Mouse (Mus musculus): ENCODE measurements around the gene Ube2g1.
A peak's percentile ranks its signal among the peaks of the same experiment; 100 is the strongest.

Ube2g1 gene

DNA sequence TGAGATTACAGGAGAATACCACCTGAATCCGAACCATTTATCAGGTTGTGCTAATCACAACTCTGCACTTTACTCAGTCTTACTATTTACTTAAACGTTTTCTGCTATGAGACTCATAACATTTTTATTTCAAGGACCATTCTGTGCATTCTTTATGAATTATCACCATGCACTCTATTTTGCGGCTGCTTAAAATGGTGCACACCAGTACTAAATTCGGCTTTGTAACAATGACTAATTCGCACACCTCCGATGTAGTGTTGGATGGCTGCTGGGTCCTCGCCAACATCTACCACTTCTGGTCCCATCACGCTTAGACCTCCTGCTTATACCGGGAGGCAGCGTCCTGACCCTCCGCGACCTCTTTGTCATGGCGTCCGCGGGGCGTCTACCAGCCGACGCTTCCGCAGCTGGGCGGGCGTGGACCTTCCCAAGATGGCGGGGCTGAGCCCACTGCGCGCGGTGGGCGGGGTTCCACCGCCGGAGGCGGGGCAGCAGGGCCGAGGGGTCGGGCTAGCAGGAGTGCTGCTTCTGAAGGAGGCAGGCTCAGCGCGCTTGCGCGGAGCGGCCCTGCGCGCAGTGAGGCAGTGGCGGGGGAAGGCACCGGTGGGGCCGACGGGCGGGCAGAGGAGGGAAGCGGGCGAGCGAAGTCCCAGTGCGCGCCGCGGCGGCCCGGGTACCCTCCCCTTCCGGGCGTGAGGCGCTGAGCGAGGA lies at the start of gene Ube2g1:
Ube2g1 (plus strand) TSS at position 590 of the 714 bp plus-strand sequence.
- DNase-seq, result peak; percentile 97 to 99

DNA sequence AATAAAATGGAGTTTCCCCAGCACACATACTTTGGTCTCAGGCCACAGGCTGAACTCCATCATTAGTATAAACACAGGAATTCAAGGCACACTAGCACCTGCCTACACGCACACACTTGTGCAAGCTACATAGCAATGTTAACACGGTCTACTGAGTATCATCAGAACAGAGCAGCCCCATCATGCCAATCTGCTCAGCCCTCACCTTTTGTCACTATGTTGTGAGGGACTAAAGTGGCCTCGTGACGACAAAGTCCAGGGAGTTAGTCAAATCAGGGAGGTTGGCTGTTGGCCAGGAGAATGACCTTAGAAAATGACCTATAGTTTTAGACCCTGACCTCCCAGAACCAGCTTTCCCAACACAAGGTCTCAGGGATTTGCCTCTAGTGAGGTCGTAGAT lies 48.9 kb upstream of the Ube2g1 start:
- DNase-seq, result peak in 1 of 2 experiments; percentile 20

DNA sequence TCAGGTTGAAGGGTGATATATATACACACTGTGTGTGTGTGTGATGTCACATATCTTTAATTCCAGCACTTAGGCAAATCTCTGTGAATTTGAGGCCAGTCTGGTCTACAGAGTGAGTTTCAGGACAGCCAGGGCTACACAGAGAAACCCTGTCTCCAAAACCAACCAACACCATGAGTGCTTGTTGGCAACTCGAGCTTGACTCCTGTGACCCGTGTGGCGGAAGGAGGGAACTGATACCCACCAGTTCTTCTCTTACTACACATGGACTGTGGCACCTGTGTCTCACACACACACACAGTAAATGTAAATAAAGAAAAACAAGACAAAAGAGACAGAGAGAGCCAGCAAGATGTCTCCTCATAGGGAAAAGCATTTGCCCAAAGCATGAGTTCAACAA lies 46.4 kb upstream of the Ube2g1 start:
- no peak for DNase-seq

GRCm38 (mm10) chr11:72564232-72564807 lies 42.8 kb upstream of the Ube2g1 start:
- peak in 1 of 2 experiments; percentile 24 for DNase-seq

- no peak for DNase-seq
These were observed 40.8 kb upstream of the Ube2g1 start for GRCm38 (mm10) chr11:72566304-72566703.

DNA sequence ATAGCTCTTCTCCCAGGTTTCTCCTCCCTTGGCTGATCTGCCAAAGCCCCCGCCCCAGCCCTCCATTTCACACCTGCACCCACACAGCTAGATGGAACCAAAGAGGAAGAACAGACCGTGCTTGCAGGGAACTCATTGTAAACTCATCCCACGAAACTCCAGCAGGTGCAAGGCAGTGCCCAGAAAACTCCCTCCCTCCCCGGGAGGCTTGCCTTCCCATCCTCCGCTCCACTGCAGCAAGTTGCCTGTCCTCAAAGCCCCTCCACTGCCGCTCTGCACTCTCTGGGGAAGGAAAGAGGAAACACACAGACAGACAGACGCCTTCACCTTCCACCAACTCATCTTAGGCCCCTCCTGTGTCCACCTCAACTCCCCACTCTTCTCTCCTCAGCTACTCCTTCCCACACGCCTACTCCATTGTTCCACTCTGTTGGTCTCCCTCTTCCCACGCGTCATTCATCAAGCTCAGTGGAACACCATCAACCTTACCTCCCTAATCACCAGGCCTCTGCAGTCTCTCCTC lies 40.2 kb upstream of the Ube2g1 start:
- no peak for DNase-seq

- DNase-seq, result peak; percentile 41 to 46
These were observed 38.0 kb upstream of the Ube2g1 start for GRCm38 (mm10) chr11:72569051-72569450.

- DNase-seq, result no peak
These were observed 37.3 kb upstream of the Ube2g1 start for GRCm38 (mm10) chr11:72569671-72570318.

GRCm38 (mm10) chr11:72570319-72570979 lies 36.6 kb upstream of the Ube2g1 start:
- peak; percentile 81 to 87 for DNase-seq

- peak; percentile 56 to 69 for DNase-seq
These were observed 33.3 kb upstream of the Ube2g1 start for GRCm38 (mm10) chr11:72573819-72574218.

- DNase-seq, result no peak
These were observed 31.0 kb upstream of the Ube2g1 start for GRCm38 (mm10) chr11:72576111-72576465.

DNA sequence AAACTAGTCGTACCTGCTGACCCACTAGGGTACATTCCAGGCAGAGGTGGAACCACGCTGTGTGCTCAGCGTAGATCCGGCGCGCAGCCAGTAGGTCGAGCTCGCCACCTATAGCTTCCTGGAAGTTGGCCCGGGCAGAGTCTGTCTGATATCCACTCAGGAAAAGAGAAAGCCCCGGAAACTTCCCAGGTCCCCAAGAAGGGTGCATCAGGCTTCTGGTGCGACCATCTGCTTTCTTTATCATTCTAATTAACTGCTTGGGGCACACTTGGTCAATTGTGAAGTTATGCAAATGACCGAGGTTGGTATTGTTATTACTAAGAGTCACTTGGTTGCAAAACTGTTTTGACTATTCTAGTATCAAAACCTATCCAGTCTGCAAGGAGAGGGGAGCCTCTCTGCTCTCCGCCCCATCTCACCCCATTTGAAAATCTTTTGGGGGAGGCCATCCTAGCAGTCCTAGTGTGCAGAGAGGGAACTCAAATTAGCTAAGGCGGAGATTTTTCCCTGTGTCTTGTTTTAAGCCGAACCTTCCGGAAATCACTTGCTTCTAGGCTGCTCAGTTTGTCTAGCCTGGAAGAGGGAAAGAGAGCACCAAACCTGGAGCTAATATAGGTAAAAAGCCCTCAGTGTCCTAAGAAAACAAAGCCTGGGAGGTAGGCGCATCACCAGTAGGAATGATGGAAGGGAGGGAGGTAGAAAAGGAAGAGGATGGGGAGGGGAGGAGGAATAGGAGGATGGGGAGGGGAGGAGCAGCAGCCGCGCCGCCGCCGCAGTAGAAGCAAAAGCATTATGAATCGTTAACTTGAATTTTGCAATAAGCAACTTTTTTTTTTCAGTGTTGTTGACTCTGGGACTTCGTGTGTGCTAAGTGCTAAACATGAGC lies 30.4 kb upstream of the Ube2g1 start:
- DNase-seq, result peak in 1 of 2 experiments; percentile 5

DNA sequence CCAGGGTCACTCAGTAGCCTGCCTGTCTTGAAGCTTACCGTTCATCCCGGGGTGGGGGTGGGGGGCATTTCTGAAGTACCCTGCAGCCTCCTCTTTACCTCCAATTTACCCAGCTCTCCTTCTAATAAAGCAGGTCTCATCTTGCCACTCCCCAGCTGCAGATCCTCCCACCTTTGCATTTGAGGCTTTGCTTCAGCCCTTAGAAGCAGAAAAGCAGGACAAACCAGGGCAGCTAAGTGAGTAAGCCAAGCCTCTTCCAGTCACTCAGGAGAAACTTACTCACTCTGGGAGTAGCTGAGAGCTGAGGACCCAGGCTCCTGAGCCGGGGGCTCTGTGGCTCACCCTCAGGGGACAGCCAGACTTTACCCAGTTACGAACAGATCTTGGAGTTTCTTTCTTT lies 28.6 kb upstream of the Ube2g1 start:
- DNase-seq, result no peak

- DNase-seq, result no peak
These were observed 25.3 kb upstream of the Ube2g1 start for GRCm38 (mm10) chr11:72581609-72582447.

DNA sequence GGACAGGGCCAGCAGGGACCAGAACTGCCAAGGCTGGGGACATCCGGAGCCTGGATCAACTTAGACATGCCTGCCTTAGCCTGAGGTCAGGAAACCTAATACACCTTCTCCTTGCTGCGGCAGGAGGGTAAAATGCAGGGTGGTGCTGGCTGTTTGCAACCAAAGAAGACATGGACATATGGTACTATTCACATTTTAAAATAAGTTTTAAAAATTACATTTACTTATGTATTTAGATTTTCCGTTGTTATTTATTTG lies 24.7 kb upstream of the Ube2g1 start:
- no peak for DNase-seq

DNA sequence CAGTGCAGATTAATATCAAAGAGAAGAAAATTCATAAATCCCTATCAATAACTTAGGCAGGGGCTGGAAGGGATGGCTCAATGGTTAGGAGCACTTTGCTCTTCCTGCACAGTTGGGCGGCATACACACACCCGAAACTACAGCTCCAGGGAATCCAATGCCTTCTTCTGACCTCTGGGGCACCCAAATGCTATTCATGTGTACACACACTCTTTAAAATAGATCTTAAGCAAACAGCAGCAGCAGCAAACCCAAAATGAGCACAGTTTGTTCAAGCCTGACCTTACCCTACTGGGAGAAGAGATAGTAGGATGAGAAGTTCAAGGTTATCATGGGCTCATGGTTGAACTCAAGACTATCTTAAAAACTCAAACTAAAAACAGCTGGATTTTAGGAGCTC lies 24.0 kb upstream of the Ube2g1 start:
- DNase-seq, result no peak

DNA sequence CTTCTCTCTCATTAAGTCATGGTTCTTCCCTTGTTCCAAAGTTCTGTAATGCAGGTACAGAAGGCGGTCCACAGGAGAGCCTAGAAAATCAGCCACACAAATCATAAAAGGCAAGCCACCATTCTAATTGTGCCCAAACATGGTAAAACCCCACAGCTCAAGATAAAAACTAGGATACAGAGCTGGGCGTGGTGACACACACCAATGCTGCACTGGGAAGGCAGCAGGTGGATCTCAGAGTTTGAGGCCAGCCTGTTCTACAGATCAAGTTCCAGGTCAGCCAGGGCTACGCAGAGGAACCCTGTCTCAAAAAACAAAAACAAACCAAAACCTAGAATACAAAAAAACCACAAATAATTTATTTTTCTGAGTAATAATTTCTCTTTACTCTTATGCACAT lies 20.5 kb upstream of the Ube2g1 start:
- no peak for DNase-seq

DNA sequence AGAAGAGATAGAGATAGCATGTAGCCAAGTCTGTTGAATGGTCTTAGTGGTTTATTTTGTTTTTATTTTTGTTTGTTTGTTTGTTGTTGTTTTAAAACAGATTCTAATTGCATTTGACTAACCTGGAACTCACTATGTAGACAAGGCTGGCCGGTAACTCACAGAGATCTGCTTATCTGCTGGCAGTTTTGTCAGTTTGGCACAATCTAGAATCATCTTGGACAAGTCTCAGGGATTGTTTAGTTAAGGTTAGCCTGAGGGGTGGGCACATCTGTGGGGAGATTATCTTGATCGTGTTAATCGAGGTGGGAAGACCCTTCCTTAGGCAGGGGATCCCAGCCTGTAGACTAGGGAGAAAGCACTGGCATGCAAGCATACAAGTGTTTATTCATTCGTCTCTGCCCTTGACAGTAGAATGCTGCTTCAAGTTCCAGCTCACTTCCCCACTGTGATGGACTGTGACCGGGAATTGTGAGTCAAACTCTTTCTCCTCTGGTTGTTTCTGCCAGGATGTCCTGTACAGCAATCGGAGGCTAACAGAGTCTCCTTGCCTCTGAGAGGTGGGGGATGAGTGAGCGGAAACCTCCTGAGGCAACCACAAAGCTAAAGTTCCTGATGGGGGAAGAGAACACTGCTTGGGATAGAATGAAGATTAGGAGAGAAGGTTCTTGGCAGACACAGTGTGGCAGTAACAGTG lies 19.4 kb upstream of the Ube2g1 start:
- peak; percentile 12 to 42 for DNase-seq

DNA sequence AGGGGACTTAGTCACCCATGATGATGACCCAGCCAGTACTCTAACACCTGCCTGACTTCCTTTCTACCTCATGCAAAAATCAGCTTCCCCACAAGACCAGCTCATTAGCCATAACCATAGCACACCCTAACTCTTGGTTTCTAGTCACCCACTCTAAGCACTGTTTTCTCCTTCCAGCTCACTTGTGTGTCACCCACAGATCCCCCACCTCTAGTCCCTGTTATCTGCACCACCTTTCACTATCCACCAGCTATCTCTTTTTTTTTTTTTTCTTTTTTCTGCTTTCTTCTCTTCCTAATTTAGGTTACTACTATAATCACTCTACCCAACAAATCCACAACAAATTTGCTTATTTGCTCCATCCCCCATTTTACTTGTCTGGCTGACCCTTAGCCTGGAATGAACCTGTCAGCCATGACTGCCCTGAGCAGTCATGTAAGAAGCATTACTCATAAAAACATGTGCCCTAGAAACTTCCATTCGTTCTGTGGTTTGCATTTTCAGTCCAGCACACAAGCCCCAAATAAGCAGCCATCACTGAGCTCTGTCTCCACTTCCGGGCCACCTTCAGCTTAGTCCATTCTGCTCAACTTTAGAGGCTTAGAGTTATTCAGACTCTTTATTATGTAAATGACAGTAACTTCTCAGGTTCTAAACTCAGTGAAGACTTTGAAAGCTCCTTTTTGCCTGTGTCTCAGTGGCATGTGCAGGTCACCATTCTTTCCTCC lies 11.9 kb upstream of the Ube2g1 start:
- no peak for DNase-seq

GRCm38 (mm10) chr11:72597780-72598179 lies 9.3 kb upstream of the Ube2g1 start:
- DNase-seq, result no peak
